Mouse (Mus musculus) ES-E14 (cell line): ENCODE measurements around the gene Arhgap45.

ENCODE experiments used
- HCFC1 ChIP-seq: IDR thresholded peaks from 2 replicates; pipeline ENCODE4 v1.6.1; 2012; ENCODE audit warnings: low read length, inconsistent platforms, borderline replicate concordance; ENCODE audit not compliant: insufficient read depth
- ZNF384 ChIP-seq: IDR thresholded peaks from 2 replicates; pipeline ENCODE4 v1.6.1; 2012; ENCODE audit warnings: low read depth, low read length, inconsistent platforms

- no peak for TF ChIP-seq HCFC1
- TF ChIP-seq ZNF384 = no peak
Observed at GRCm38 (mm10) chr10:80021320-80021641, 4.8 kb downstream of the Arhgap45 start.
